Mouse (Mus musculus) midbrain, embryonic 10.5 days (tissue): ENCODE data around the gene Map3k4. TPM values are rescaled to one million over a fixed set of nuclear protein-coding genes. Genes with fewer than 3 reads are reported as not detected.

ENCODE experiments used
- DNase-seq: peaks from one replicate; pipeline ENCODE4 v3.0.0-alpha.2; 2017; ENCODE audit warnings: low spot score
- H3K27ac ChIP-seq: fragments of 300-500 bp; sonication (generic); replicated peaks from 2 replicates; pipeline ENCODE4 v1.5.1; 2016; ENCODE audit warnings: mild to moderate bottlenecking
- H3K27me3 ChIP-seq: fragments of 300-500 bp; sonication (generic); 2 replicates; pipeline ENCODE4 v1.6.1; 2016; ENCODE audit warnings: low read depth, mild to moderate bottlenecking; ENCODE audit not compliant: poor library complexity, severe bottlenecking
- H3K36me3 ChIP-seq: fragments of 300-500 bp; sonication (generic); 2 replicates; pipeline ENCODE4 v1.6.1; 2016; ENCODE audit warnings: mild to moderate bottlenecking, moderate library complexity
- H3K4me1 ChIP-seq: fragments of 300-500 bp; sonication (generic); 2 replicates; pipeline ENCODE4 v1.6.1; 2016
- H3K4me3 ChIP-seq: fragments of 300-500 bp; sonication (generic); 2 replicates; pipeline ENCODE4 v1.5.1; 2016; ENCODE audit warnings: mild to moderate bottlenecking, moderate library complexity
- H3K9me3 ChIP-seq: fragments of 300-500 bp; sonication (generic); replicated peaks from 2 replicates; pipeline ENCODE4 v1.6.1; 2016; ENCODE audit warnings: mild to moderate bottlenecking
- WGBS: fragments of 180-500 bp; shearing (Covaris S2); methylation state at CpG from one replicate; pipeline ENCODE4 v1.1.7; 2016; 5-methylcytosine and 5-hydroxymethylcytosine counted together
- polyA plus RNA-seq: library from polyadenylated mRNA; unstranded; fragments of >200 nt; fragmentation: Nextera tagmentation; extraction: Ambion mirVana; gene quantifications from 2 replicates; pipeline ENCODE4 v1.2.1, GENCODE M21; 2016

The Map3k4 gene
- polyA plus RNA-seq = 42.3 and 45.3 TPM in 2 replicates

GRCm38 (mm10) chr17:12318663-12319201 is at the start of gene Map3k4:
Gene Map3k4 (minus strand): TSS chr17:12318796.
- under 1% methylated on average over 39 of the region's 39 CpGs for WGBS

GRCm38 (mm10) chr17:12367373-12367930 is 48.9 kb upstream of the Map3k4 start:
- Histone ChIP-seq H3K9me3 (no peaks in the 10 kb centered on the region), H3K4me1 (peaks cover 6% of the 10 kb centered on the region; the same call in 1 of the 2 replicates), H3K36me3 (no peaks in the 10 kb centered on the region), H3K4me3 (no peak overlapping the region), H3K27me3 (no peaks in the 10 kb centered on the region), H3K27ac (peak overlapping the region; percentile 64)
- 30% methylated on average over 5 of the region's 5 CpGs for WGBS
- DNase-seq = peak; percentile 63

More at GRCm38 (mm10) chr17:12318663-12319201, at the start of gene Map3k4:
- no peaks in the 10 kb centered on the region for H3K27me3 ChIP-seq
- no peaks in the 10 kb centered on the region for H3K9me3 ChIP-seq
- peak; percentile 93 for DNase-seq
- peak within 1 kb of the TSS; percentile 99 for H3K27ac ChIP-seq
- no peaks in the 10 kb centered on the region for H3K36me3 ChIP-seq
- H3K4me3 ChIP-seq = peak within 1 kb of the TSS; percentile 98
- peaks cover 30% of the 10 kb centered on the region for H3K4me1 ChIP-seq

GRCm38 (mm10) chr17:12364426-12364735 is 45.8 kb upstream of the Map3k4 start:
- no peaks in the 10 kb centered on the region for H3K9me3 ChIP-seq
- H3K27ac ChIP-seq = no peak overlapping the region
- H3K27me3 ChIP-seq = no peaks in the 10 kb centered on the region
- H3K36me3 ChIP-seq = no peaks in the 10 kb centered on the region
- H3K4me3 ChIP-seq = no peak overlapping the region
- 69% methylated on average over 8 of the region's 8 CpGs for WGBS
- DNase-seq = no peak
- peaks cover 4% of the 10 kb centered on the region; the same call in 1 of the 2 replicates for H3K4me1 ChIP-seq

- no peak overlapping the region for H3K27ac ChIP-seq
- DNase-seq = no peak
- no peaks in the 10 kb centered on the region for H3K9me3 ChIP-seq
- no peak overlapping the region for H3K4me3 ChIP-seq
- no peaks in the 10 kb centered on the region for H3K36me3 ChIP-seq
- no peaks in the 10 kb centered on the region for H3K27me3 ChIP-seq
- peaks cover 4% of the 10 kb centered on the region; the same call in 1 of the 2 replicates for H3K4me1 ChIP-seq
- WGBS = 88% methylated on average over 11 of the region's 11 CpGs
Measured at GRCm38 (mm10) chr17:12363601-12364425, 45.2 kb upstream of the Map3k4 start.

GRCm38 (mm10) chr17:12359876-12360275 is 41.3 kb upstream of the Map3k4 start:
- Histone ChIP-seq H3K36me3 (no peaks in the 10 kb centered on the region), H3K4me1 (peaks cover 4% of the 10 kb centered on the region; the same call in 1 of the 2 replicates), H3K4me3 (no peak overlapping the region), H3K27ac (no peak overlapping the region), H3K27me3 (no peaks in the 10 kb centered on the region), H3K9me3 (no peaks in the 10 kb centered on the region)
- 87% methylated on average over 15 of the region's 15 CpGs for WGBS
- no peak for DNase-seq

- DNase-seq = no peak
- WGBS = 68% methylated on average over 1 of the region's 1 CpGs
- no peaks in the 10 kb centered on the region for H3K9me3 ChIP-seq
- no peaks in the 10 kb centered on the region for H3K36me3 ChIP-seq
- H3K27me3 ChIP-seq = no peaks in the 10 kb centered on the region
- H3K4me1 ChIP-seq = peaks cover 23% of the 10 kb centered on the region
- H3K4me3 ChIP-seq = no peak overlapping the region
- H3K27ac ChIP-seq = peak overlapping the region; percentile 80
Measured at GRCm38 (mm10) chr17:12352781-12353180, 34.2 kb upstream of the Map3k4 start.

GRCm38 (mm10) chr17:12351564-12351963 is 33.0 kb upstream of the Map3k4 start:
- Histone ChIP-seq H3K27me3 (no peaks in the 10 kb centered on the region), H3K36me3 (no peaks in the 10 kb centered on the region), H3K4me1 (peaks cover 23% of the 10 kb centered on the region), H3K4me3 (no peak overlapping the region), H3K27ac (no peak overlapping the region), H3K9me3 (no peaks in the 10 kb centered on the region)
- 86% methylated on average over 6 of the region's 6 CpGs for WGBS
- no peak for DNase-seq

GRCm38 (mm10) chr17:12347462-12347861 is 28.9 kb upstream of the Map3k4 start:
- no peaks in the 10 kb centered on the region for H3K36me3 ChIP-seq
- no peak overlapping the region for H3K4me3 ChIP-seq
- H3K27ac ChIP-seq = no peak overlapping the region
- no peaks in the 10 kb centered on the region for H3K27me3 ChIP-seq
- no peaks in the 10 kb centered on the region for H3K9me3 ChIP-seq
- WGBS = 100% methylated on average over 1 of the region's 1 CpGs
- no peak for DNase-seq
- peaks cover 10% of the 10 kb centered on the region for H3K4me1 ChIP-seq

- H3K27ac ChIP-seq = no peak overlapping the region
- no peak overlapping the region for H3K4me3 ChIP-seq
- no peak for DNase-seq
- H3K9me3 ChIP-seq = no peaks in the 10 kb centered on the region
- WGBS = 85% methylated on average over 9 of the region's 9 CpGs
- H3K36me3 ChIP-seq = no peaks in the 10 kb centered on the region
- H3K27me3 ChIP-seq = no peaks in the 10 kb centered on the region
- H3K4me1 ChIP-seq = 0 out of 2 replicates have a peak, but pooled peaks cover 6% of the 10 kb centered on the region
Measured at GRCm38 (mm10) chr17:12343702-12344376, 25.2 kb upstream of the Map3k4 start.

- Histone ChIP-seq H3K27ac (no peak overlapping the region), H3K4me3 (no peak overlapping the region), H3K27me3 (peaks cover 4% of the 10 kb centered on the region; the same call in 1 of the 2 replicates), H3K9me3 (no peaks in the 10 kb centered on the region), H3K4me1 (0 out of 2 replicates have a peak, but pooled peaks cover 5% of the 10 kb centered on the region), H3K36me3 (no peaks in the 10 kb centered on the region)
- 89% methylated on average over 4 of the region's 4 CpGs for WGBS
- DNase-seq = no peak
Measured at GRCm38 (mm10) chr17:12337156-12337555, 18.6 kb upstream of the Map3k4 start.

- H3K9me3 ChIP-seq = no peaks in the 10 kb centered on the region
- H3K4me1 ChIP-seq = 0 out of 2 replicates have a peak, but pooled peaks cover 5% of the 10 kb centered on the region
- H3K4me3 ChIP-seq = no peak overlapping the region
- DNase-seq = no peak
- peaks cover 4% of the 10 kb centered on the region; the same call in 1 of the 2 replicates for H3K27me3 ChIP-seq
- no peak overlapping the region for H3K27ac ChIP-seq
- WGBS = 84% methylated on average over 19 of the region's 19 CpGs
- no peaks in the 10 kb centered on the region for H3K36me3 ChIP-seq
Measured at GRCm38 (mm10) chr17:12336073-12336868, 17.7 kb upstream of the Map3k4 start.

GRCm38 (mm10) chr17:12335115-12335514 is 16.5 kb upstream of the Map3k4 start:
- 52% methylated on average over 6 of the region's 6 CpGs for WGBS
- Histone ChIP-seq H3K27ac (no peak overlapping the region), H3K4me1 (0 out of 2 replicates have a peak, but pooled peaks cover 5% of the 10 kb centered on the region), H3K27me3 (peaks cover 4% of the 10 kb centered on the region; the same call in 1 of the 2 replicates), H3K9me3 (no peaks in the 10 kb centered on the region), H3K4me3 (no peak overlapping the region), H3K36me3 (no peaks in the 10 kb centered on the region)
- no peak for DNase-seq
